Mouse (Mus musculus): ENCODE measurements at regions not wholly inside any gene's neighbourhood (a gene's known extent, or its start where the extent isn't known, plus 50 kb on each side); places are given as distances from the start of the nearest gene placed in this dataset.

DNA sequence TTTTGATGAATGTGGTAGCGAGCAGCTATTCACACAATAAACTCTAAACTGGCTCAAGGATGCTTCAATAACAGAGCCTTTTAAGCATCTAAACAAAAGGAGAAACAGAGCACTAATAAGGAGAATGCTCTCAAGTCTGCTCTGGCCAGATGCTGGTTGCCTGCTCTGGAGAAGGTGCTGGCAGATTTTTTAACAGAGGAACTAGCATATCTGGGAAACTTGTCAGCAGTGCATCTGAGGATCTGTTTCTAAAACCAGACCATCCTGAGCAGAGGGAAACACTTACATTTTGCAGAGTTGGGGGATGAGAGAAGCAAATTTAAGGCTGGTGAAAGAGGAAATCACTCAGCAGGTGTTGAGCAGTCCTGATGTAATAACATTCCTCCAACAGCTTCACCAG, 2748.6 kb upstream of the Gm7489 start:
- TF ChIP-seq POLR2A (IDR thresholded peaks at IDR 0.05; ENCODE audit: low read depth, low read length) (no peak), CTCF (IDR thresholded peaks at IDR 0.05; ENCODE audit: extremely low read depth, insufficient read length, insufficient replicate concordance, low read depth, low read length) (no peak)

Measured in small intestine, adult 2 months (tissue).